Mouse (Mus musculus): ENCODE results near the gene Macrod2. TPM values are rescaled to one million over a fixed set of nuclear protein-coding genes. Genes with fewer than 3 reads are reported as not detected.

The Macrod2 gene
- polyA plus RNA-seq, 1 experiment from 2014 or later, result 47.6 TPM

DNA sequence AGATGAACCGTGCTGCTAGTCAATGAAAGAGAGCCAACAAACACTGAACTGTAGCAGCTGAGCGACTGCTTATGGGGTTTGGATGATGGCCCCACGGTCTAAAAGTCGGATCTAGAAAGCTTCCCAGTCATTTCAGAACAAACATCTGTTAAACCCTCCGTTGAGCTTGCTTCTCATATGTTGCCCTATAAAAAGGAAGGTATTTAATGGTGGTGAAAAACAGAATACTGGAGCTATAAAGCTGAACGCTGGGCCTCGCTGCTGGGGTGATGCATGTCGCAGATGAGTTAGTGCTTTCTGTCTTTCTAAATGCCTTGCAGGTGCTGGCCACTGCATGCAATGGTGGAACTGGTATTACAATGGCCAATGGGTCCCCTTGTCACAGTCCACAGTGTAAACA is 1278.3 kb downstream of the Macrod2 start:
- H3K36me3 ChIP-seq (ENCODE audit: control insufficient read depth, insufficient read depth, low read length), result no peaks in the 10 kb centered on the region
- H3K27me3 ChIP-seq (ENCODE audit: control insufficient read depth, insufficient read depth, low read length), result no peaks in the 10 kb centered on the region
- H3K9ac ChIP-seq (ENCODE audit: low read length), result no peak overlapping the region
- ATAC-seq (replicated peaks; ENCODE audit: low FRiP score) (no peak), DNase-seq (ENCODE audit: low spot score) (no peak)
- no peaks in the 10 kb centered on the region for H3K4me1 ChIP-seq (replicated peaks; ENCODE audit: control insufficient read depth, insufficient read depth, low read length)
- H3K9me3 ChIP-seq (ENCODE audit: control insufficient read depth, low read length), result no peaks in the 10 kb centered on the region
- WGBS, result 88% methylated on average over 8 of the region's 8 CpGs
- no peak overlapping the region for H3K4me3 ChIP-seq (ENCODE audit: low read depth, low read length)
- no peak overlapping the region for H3K4me2 ChIP-seq (ENCODE audit: low read depth, low read length, severe bottlenecking)
- no peak overlapping the region for H3K27ac ChIP-seq (ENCODE audit: low read depth, low read length)

DNA sequence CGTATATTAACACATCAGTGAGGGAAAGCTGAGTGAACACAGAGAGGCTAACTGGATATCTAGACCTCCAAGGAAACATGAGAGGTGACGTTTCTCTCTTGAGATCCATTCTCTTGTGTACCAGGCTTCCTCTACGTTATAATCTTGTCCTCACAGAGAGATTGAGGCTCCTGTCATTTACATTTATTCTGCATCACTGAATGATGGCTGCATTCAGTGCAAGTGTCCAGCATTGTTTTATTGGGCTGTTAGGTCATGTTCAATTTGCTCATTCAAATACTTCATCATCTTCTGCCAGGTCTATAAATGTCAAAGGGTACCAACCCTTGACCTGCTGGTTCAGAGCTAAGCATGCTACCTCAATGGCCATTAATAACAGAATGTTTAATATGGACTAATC is 1302.4 kb downstream of the Macrod2 start:
- Histone ChIP-seq H3K9ac (ENCODE audit: low read length) (no peak overlapping the region), H3K4me3 (ENCODE audit: low read depth, low read length) (no peak overlapping the region), H3K4me1 (replicated peaks; ENCODE audit: control insufficient read depth, insufficient read depth, low read length) (no peaks in the 10 kb centered on the region), H3K4me2 (ENCODE audit: low read depth, low read length, severe bottlenecking) (no peak overlapping the region), H3K27me3 (ENCODE audit: control insufficient read depth, insufficient read depth, low read length) (no peaks in the 10 kb centered on the region), H3K27ac (ENCODE audit: low read depth, low read length) (no peak overlapping the region), H3K9me3 (ENCODE audit: control insufficient read depth, low read length) (no peaks in the 10 kb centered on the region), H3K36me3 (ENCODE audit: control insufficient read depth, insufficient read depth, low read length) (no peaks in the 10 kb centered on the region)
- 72% methylated on average over 3 of the region's 3 CpGs for WGBS
- no peak for DNase-seq (ENCODE audit: low spot score)
- no peak for ATAC-seq (replicated peaks; ENCODE audit: low FRiP score)

DNA sequence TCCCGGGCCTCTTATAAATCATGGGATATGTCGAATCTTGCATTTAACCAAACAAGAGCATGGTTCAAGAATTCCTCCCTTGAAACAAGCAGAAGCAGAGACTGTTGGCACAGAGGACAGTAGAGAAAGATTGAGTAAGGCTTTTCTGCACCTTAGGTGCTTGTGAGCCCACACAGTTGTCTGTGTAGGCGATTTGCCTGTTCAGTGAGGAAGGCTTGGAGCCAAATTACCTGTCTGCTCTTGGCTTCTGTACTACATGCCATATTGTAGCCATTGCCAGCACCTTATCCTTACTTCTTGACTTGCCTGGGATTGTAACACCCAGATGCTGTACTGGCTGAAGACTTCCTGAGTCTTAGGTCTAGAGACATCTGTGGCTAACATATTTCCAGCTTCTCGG is 1303.2 kb downstream of the Macrod2 start:
- Histone ChIP-seq H3K9ac (ENCODE audit: low read length) (no peak overlapping the region), H3K27ac (ENCODE audit: low read depth, low read length) (no peak overlapping the region), H3K4me2 (ENCODE audit: low read depth, low read length, severe bottlenecking) (no peak overlapping the region), H3K4me1 (replicated peaks; ENCODE audit: control insufficient read depth, insufficient read depth, low read length) (no peaks in the 10 kb centered on the region), H3K36me3 (ENCODE audit: control insufficient read depth, insufficient read depth, low read length) (no peaks in the 10 kb centered on the region), H3K9me3 (ENCODE audit: control insufficient read depth, low read length) (no peaks in the 10 kb centered on the region), H3K4me3 (ENCODE audit: low read depth, low read length) (no peak overlapping the region), H3K27me3 (ENCODE audit: control insufficient read depth, insufficient read depth, low read length) (no peaks in the 10 kb centered on the region)
- ATAC-seq (replicated peaks; ENCODE audit: low FRiP score), result no peak
- WGBS, result 86% methylated on average over 4 of the region's 4 CpGs
- DNase-seq (ENCODE audit: low spot score), result no peak

DNA sequence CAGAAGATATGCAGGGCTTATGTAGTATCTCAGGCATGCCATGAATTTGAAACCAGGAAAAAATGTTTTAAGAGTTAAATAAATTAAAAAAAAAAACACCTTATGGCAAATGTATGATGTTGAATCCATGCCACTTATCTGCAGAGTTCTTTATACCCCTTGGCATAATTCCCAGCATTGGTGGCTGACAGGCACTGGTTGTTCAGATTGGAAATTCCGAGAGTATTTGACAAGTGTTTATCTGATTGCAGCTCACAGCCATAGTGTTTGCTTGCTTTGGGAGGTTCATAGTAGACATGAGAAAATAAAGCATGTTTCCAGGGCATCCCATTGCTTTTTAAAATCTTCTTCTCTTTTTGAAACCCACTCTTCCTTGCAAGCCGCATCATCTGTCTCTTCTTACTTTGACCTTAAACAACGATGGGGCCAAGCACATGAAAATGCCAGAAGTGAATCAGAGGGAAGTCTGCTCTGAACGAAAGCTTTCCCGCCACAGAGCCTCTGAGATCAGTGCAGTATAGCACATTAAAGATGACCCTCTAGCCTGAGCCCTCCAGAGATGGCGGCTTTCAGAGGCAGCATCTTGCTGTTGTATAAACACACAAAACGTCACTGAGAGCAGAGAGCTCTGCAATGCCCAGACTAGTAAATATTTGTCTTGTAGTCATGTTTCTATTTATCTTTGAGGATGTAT is 1305.8 kb downstream of the Macrod2 start:
- no peaks in the 10 kb centered on the region for H3K27me3 ChIP-seq (ENCODE audit: control insufficient read depth, insufficient read depth, low read length)
- H3K4me3 ChIP-seq (ENCODE audit: low read depth, low read length), result no peak overlapping the region
- H3K36me3 ChIP-seq (ENCODE audit: control insufficient read depth, insufficient read depth, low read length), result no peaks in the 10 kb centered on the region
- H3K4me1 ChIP-seq (replicated peaks; ENCODE audit: control insufficient read depth, insufficient read depth, low read length), result no peaks in the 10 kb centered on the region
- H3K9me3 ChIP-seq (ENCODE audit: control insufficient read depth, low read length), result no peaks in the 10 kb centered on the region
- H3K4me2 ChIP-seq (ENCODE audit: low read depth, low read length, severe bottlenecking), result no peak overlapping the region
- ATAC-seq (replicated peaks; ENCODE audit: low FRiP score) (no peak), DNase-seq (ENCODE audit: low spot score) (no peak)
- WGBS, result 77% methylated on average over 7 of the region's 7 CpGs
- H3K9ac ChIP-seq (ENCODE audit: low read length), result no peak overlapping the region
- no peak overlapping the region for H3K27ac ChIP-seq (ENCODE audit: low read depth, low read length)

DNA sequence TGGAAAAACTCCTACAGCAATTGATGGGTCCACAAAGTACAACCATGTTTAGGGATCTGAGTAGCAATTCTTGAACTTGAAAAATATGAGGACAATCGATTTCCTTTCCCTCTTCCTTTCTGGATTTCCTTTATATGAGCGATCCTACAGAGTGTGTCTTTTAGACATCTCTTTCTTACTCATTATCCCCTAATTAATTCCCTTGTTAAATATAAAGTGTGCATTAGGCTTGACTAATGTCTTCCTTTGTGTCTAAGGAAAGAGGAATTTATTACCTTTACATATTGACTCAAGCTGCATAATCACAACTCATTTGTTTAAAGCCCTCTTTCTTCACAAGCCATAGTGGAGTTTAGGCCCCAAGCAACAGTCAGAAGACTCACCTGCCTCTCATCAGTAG is 1316.7 kb downstream of the Macrod2 start:
- ATAC-seq (replicated peaks; ENCODE audit: low FRiP score), result peak; percentile 37; the same call in 1 of the 2 replicates
- H3K9ac ChIP-seq (ENCODE audit: low read length), result no peak overlapping the region
- DNase-seq (ENCODE audit: low spot score), result no peak
- H3K27ac ChIP-seq (ENCODE audit: low read depth, low read length), result no peak overlapping the region
- WGBS, result 47% methylated on average over 2 of the region's 2 CpGs
- no peak overlapping the region for H3K4me3 ChIP-seq (ENCODE audit: low read depth, low read length)
- H3K36me3 ChIP-seq (ENCODE audit: control insufficient read depth, insufficient read depth, low read length), result no peaks in the 10 kb centered on the region
- no peaks in the 10 kb centered on the region for H3K4me1 ChIP-seq (replicated peaks; ENCODE audit: control insufficient read depth, insufficient read depth, low read length)
- H3K27me3 ChIP-seq (ENCODE audit: control insufficient read depth, insufficient read depth, low read length), result no peaks in the 10 kb centered on the region
- H3K9me3 ChIP-seq (ENCODE audit: control insufficient read depth, low read length), result no peaks in the 10 kb centered on the region
- no peak overlapping the region for H3K4me2 ChIP-seq (ENCODE audit: low read depth, low read length, severe bottlenecking)

DNA sequence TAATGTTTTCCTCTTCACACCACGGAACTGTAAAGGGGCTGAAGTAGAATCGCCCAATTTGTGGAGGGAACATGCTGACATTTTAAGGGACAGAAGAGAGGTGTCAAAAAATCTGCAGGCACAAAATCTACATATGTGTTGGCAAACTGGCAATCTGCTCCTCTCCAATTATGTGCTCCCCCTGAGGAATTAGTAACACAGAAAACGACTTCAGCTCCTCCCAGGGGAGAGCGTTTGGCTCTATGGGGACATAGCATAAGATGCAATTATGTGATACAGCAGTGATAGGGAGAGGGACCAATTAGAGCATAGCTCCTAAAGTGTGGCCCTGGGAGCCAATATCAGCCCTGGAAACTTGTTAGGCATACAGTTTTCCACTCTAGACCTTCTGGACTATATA is 1317.2 kb downstream of the Macrod2 start:
- no peak overlapping the region for H3K27ac ChIP-seq (ENCODE audit: low read depth, low read length)
- no peaks in the 10 kb centered on the region for H3K27me3 ChIP-seq (ENCODE audit: control insufficient read depth, insufficient read depth, low read length)
- DNase-seq (ENCODE audit: low spot score), result no peak
- H3K36me3 ChIP-seq (ENCODE audit: control insufficient read depth, insufficient read depth, low read length), result no peaks in the 10 kb centered on the region
- H3K9ac ChIP-seq (ENCODE audit: low read length), result no peak overlapping the region
- H3K9me3 ChIP-seq (ENCODE audit: control insufficient read depth, low read length), result no peaks in the 10 kb centered on the region
- no peak overlapping the region for H3K4me2 ChIP-seq (ENCODE audit: low read depth, low read length, severe bottlenecking)
- no peaks in the 10 kb centered on the region for H3K4me1 ChIP-seq (replicated peaks; ENCODE audit: control insufficient read depth, insufficient read depth, low read length)
- WGBS, result 62% methylated on average over 4 of the region's 4 CpGs
- no peak overlapping the region for H3K4me3 ChIP-seq (ENCODE audit: low read depth, low read length)
- no peak for ATAC-seq (replicated peaks; ENCODE audit: low FRiP score)

DNA sequence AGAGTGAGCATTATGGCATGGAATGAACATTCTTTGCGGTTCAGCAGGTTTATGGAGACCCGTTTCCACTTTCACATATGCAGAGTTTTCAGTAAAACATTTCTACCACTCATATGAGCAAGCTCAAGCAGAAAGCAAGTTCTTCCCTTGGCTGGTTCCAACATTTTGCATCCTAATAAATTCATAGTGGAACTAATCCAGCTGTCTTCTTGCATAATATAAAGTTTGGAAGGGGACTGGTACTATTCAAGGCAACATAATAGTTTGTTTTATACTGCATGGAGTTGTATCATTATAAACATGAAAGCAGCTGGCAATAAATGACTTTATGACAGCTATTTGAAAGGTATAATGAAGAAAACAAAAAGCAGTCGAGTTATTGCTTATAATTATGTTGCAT is 1320.0 kb downstream of the Macrod2 start:
- no peaks in the 10 kb centered on the region for H3K27me3 ChIP-seq (ENCODE audit: control insufficient read depth, insufficient read depth, low read length)
- no peaks in the 10 kb centered on the region for H3K4me1 ChIP-seq (replicated peaks; ENCODE audit: control insufficient read depth, insufficient read depth, low read length)
- no peak overlapping the region for H3K9ac ChIP-seq (ENCODE audit: low read length)
- 85% methylated on average over 3 of the region's 3 CpGs for WGBS
- ATAC-seq (replicated peaks; ENCODE audit: low FRiP score) (no peak), DNase-seq (ENCODE audit: low spot score) (no peak)
- no peak overlapping the region for H3K4me2 ChIP-seq (ENCODE audit: low read depth, low read length, severe bottlenecking)
- H3K36me3 ChIP-seq (ENCODE audit: control insufficient read depth, insufficient read depth, low read length), result no peaks in the 10 kb centered on the region
- H3K4me3 ChIP-seq (ENCODE audit: low read depth, low read length), result no peak overlapping the region
- H3K27ac ChIP-seq (ENCODE audit: low read depth, low read length), result no peak overlapping the region
- H3K9me3 ChIP-seq (ENCODE audit: control insufficient read depth, low read length), result no peaks in the 10 kb centered on the region

DNA sequence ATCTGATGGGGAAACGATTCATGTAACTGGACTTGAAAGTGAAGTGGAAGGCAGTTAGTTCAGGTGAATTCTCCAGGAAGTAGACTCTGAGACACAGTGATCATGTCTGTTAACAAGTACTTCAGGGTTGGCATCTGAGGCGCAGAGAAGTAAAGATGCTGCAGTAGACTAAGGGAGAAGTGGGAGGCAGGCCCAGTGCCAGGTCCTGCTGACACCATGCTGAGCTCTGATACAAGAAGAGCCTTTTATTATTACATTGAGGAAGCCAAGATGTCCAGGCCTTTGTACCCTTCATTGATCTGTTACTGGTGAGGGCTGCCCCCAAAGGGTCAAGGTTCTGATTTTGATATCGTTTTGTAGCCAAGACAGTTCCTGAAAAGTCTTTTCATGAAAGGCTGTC is 1327.4 kb downstream of the Macrod2 start:
- no peak overlapping the region for H3K4me3 ChIP-seq (ENCODE audit: low read depth, low read length)
- ATAC-seq (replicated peaks; ENCODE audit: low FRiP score) (no peak), DNase-seq (ENCODE audit: low spot score) (no peak)
- 90% methylated on average over 3 of the region's 3 CpGs for WGBS
- H3K9me3 ChIP-seq (ENCODE audit: control insufficient read depth, low read length), result no peaks in the 10 kb centered on the region
- no peaks in the 10 kb centered on the region for H3K27me3 ChIP-seq (ENCODE audit: control insufficient read depth, insufficient read depth, low read length)
- no peaks in the 10 kb centered on the region for H3K36me3 ChIP-seq (ENCODE audit: control insufficient read depth, insufficient read depth, low read length)
- H3K27ac ChIP-seq (ENCODE audit: low read depth, low read length), result no peak overlapping the region
- H3K9ac ChIP-seq (ENCODE audit: low read length), result no peak overlapping the region
- H3K4me2 ChIP-seq (ENCODE audit: low read depth, low read length, severe bottlenecking), result no peak overlapping the region
- H3K4me1 ChIP-seq (replicated peaks; ENCODE audit: control insufficient read depth, insufficient read depth, low read length), result no peaks in the 10 kb centered on the region

DNA sequence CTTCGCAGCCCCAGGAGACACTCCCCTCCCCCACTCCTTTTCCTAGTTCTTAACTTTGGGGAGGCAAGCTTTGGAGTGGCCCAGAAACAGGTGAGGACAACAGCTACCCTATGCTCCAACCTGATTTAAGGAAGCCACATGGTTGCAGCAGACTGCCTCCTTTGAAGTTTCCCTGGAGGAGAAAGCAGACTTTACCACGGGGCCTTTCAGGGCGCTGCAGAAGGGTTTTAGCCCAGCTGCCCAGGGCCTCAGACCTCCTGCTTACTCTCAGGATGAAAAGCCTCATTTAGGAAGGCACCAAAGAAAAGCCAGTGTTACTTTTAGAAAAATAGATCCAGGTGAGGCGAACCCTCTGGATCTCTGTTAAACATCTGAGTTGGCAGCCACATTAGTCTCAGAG is 1333.9 kb downstream of the Macrod2 start:
- WGBS, result 50% methylated on average over 4 of the region's 4 CpGs
- no peak overlapping the region for H3K4me3 ChIP-seq (ENCODE audit: low read depth, low read length)
- DNase-seq (ENCODE audit: low spot score), result no peak
- no peak overlapping the region for H3K4me2 ChIP-seq (ENCODE audit: low read depth, low read length, severe bottlenecking)
- H3K27ac ChIP-seq (ENCODE audit: low read depth, low read length), result no peak overlapping the region
- no peaks in the 10 kb centered on the region for H3K27me3 ChIP-seq (ENCODE audit: control insufficient read depth, insufficient read depth, low read length)
- H3K9ac ChIP-seq (ENCODE audit: low read length), result no peak overlapping the region
- no peaks in the 10 kb centered on the region for H3K36me3 ChIP-seq (ENCODE audit: control insufficient read depth, insufficient read depth, low read length)
- ATAC-seq (replicated peaks; ENCODE audit: low FRiP score), result no peak
- H3K4me1 ChIP-seq (replicated peaks; ENCODE audit: control insufficient read depth, insufficient read depth, low read length), result no peaks in the 10 kb centered on the region
- H3K9me3 ChIP-seq (ENCODE audit: control insufficient read depth, low read length), result no peaks in the 10 kb centered on the region
